Mouse (Mus musculus) Patski (cell line): ENCODE measurements around the gene Olfr1028. TPM values are rescaled to one million over a fixed set of nuclear protein-coding genes. Genes with fewer than 3 reads are reported as not detected.

ENCODE experiments used
- ATAC-seq: fragments of 100-300 bp; one replicate; pipeline ENCODE4 v1.8.0; 2021
- CTCF ChIA-PET: fragments of 350-600 bp; sonication (Branson Sonifier 250); formaldehyde crosslinking; loops from one replicate; lab custom pipeline; 2022; ENCODE audit warnings: inconsistent platforms; lab: Charles Lee
- POLR2A ChIA-PET: fragments of 350-600 bp; sonication (Branson Sonifier 250); formaldehyde crosslinking; loops from one replicate; lab custom pipeline; 2022; ENCODE audit warnings: antibody characterized with exemption, inconsistent platforms; lab: Charles Lee
- DNase-seq: peaks from one replicate; pipeline ENCODE4 v3.0.0-alpha.2; 2011; ENCODE audit warnings: low read depth, low spot score
- H3K27me3 ChIP-seq: fragments of 371-371 bp; one replicate; pipeline ENCODE4 v1.5.1; 2021
- CTCF ChIP-seq: fragments of 100-300 bp; IDR thresholded peaks from one replicate; pipeline ENCODE4 v1.5.1; 2021
- in situ Hi-C: fragments of 300-500 bp; cut with MboI; formaldehyde crosslinking; loops from 3 replicates; pipeline ENCODE4 v1.11.1; 2018; ENCODE audit warnings: low pct_unique_long_range_greater_than_20kb, mixed read lengths
- polyA plus RNA-seq: library from polyadenylated mRNA; unstranded; gene quantifications from one replicate; pipeline ENCODE4 v1.2.3, GENCODE M21; 2021

The Olfr1028 gene
- not detected for polyA plus RNA-seq

DNA sequence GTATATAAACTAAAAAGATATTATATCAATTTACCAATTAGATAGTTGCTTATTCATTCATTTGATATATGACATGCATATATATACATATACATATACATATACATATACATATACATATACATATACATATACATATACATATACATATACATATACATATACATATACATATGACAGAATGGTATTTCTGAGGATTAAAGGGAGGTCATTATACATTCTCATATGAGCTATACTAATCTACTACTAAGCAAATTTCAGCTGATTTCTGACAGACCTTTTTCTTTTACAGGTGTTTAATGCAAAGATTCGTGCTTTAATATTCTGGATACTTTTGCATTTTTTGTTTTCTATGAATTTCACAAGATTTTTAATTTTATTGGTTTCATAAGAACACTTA, at the start of gene Olfr1028:
Olfr1028 (plus strand) TSS at position 301 of the 400 bp plus-strand sequence.
- in situ Hi-C loops = no loop called here
- no peaks in the 10 kb centered on the region for H3K27me3 ChIP-seq
- TF ChIP-seq CTCF = no peak
- ATAC-seq (no peak), DNase-seq (no peak)
- CTCF ChIA-PET = no interaction called here
- POLR2A ChIA-PET = no interaction called here

DNA sequence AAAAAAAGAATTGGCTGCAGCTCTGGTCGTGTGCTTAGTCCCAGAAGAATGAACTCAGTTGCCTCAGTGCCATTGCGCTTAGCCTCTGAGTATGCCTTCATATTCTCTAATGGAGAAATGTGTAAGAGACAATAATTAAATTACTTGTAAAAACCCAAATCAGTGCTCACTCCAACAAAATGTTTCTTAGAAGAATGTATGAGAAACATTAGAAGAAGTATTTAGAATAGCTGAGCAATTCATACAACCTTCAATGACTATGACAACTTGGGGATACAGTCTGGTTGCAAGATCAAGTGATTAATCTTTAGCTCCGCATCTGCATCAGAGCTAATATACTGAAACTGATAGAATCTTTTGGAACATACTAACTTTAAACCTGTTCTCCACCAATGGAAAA, 45.3 kb upstream of the Olfr1028 start, which contains the start of gene Olfr1024:
Olfr1024 (minus strand) TSS at position 101 of the 400 bp plus-strand sequence.
- no peak for ATAC-seq
- in situ Hi-C loops = no loop called here
- no peak for TF ChIP-seq CTCF
- H3K27me3 ChIP-seq = no peaks in the 10 kb centered on the region
- ChIA-PET CTCF (no interaction called here), POLR2A (no interaction called here)
- DNase-seq = no peak

DNA sequence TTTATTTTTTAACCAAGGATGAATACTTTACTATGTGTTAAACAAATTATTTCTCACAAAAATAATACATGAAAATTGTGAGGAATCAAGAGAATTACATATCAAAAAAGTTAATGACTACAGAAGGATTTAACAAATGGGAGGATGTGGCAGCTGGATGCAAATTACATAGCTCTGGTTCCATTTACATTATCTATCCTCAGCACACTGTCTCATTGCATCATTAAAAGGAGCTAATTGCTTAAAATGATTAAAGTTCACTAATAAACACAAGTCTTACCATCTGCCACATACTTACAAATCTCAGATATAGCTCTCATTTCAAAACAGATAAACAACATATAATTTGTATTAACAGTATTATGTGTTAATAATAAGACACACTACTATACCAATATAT, 37.0 kb upstream of the Olfr1028 start:
- CTCF ChIA-PET = no interaction called here

DNA sequence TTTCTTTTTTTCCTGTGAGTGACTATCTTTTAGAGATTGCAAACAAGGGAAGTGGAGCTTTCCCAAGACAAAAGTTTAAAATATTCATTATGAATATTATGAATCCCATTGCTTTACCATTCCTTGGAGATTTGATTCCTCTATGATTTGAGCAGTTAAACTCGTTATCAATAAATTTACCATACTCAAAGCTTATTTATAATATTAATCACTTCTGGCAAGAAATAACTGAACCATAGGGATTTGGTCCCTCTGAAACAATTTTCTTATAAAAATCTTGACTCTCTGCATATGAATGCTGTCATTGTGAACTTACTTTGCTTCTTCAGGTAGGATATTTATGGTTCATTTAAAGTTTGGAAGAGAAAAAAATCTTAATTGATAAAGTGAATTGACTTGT, 35.3 kb upstream of the Olfr1028 start, which contains the start of gene Olfr1025-ps1:
Olfr1025-ps1 (plus strand) TSS at position 301 of the 400 bp plus-strand sequence.
- POLR2A ChIA-PET = no interaction called here
- DNase-seq = no peak
- no peaks in the 10 kb centered on the region for H3K27me3 ChIP-seq
- CTCF ChIA-PET = no interaction called here
- in situ Hi-C loops = no loop called here
- no peak for TF ChIP-seq CTCF
- ATAC-seq = no peak

More for the DNA sequence above, 37.0 kb upstream of the Olfr1028 start:
- no peak for TF ChIP-seq CTCF
- POLR2A ChIA-PET = no interaction called here
- ATAC-seq (no peak), DNase-seq (no peak)
- no peaks in the 10 kb centered on the region for H3K27me3 ChIP-seq
- in situ Hi-C loops = no loop called here

DNA sequence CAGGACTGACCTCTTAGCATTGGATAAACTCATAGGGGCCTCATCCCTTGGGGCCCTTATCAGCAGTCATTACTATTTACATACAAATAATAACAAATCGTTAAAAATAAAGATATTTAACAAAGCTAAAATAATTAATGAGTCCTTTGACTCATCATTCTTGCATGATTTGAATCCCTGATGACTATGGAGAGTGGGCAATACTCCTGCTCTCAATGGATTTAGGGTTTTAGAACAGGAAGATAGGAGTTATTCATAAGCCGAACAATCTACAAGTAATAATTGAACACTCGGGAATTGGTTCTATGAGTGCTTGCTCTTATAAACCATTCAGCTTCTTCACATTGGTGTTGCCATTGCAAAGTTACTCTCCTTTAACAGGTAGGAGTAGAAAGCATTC, 29.0 kb upstream of the Olfr1028 start, which contains the start of gene Olfr1026:
Olfr1026 (plus strand) TSS at position 301 of the 400 bp plus-strand sequence.
- CTCF ChIA-PET = no interaction called here

DNA sequence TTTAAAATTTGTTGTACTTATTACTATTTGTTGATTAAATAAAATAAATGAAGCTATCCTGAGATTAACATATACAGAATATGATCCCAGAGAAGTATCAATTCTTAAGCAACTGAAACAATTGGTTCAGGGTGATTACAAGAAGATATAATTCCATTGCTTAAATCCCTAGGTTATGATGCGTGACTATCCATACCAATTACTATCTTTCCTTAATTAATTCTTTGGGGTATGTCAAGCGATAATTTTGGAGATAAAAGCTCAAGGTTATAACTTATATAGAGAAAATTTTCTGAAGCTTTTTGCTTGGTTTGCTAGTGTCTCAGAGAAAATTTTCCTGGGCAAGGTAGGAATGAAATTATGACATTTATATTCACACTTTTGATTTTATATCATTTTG, 23.4 kb downstream of the Olfr1028 start, which contains the start of gene Olfr1029:
Olfr1029 (plus strand) TSS at position 301 of the 400 bp plus-strand sequence.
- CTCF ChIA-PET = no interaction called here
- in situ Hi-C loops = no loop called here

More for the DNA sequence above, 29.0 kb upstream of the Olfr1028 start, which contains the start of gene Olfr1026:
- in situ Hi-C loops = no loop called here
- no peak for TF ChIP-seq CTCF
- POLR2A ChIA-PET = no interaction called here
- no peaks in the 10 kb centered on the region for H3K27me3 ChIP-seq
- no peak for ATAC-seq
- DNase-seq = no peak

DNA sequence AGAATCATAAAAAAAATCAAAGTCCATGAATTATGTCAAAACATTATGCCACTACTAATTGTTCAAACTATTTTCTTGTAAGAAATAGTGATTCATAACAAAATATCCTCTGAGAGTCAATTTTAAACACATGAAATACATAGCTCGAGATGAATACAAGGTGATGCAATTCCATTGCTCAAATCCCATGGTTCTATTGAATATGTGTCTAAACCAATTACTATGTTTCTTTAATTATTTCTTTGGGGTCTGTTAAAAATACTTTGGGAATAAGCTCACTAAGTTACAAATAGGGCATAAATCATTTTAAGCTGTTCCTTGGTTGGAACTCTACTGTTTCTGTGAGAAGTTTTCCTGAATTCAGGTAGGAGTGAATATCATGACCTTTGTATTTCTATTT, 28.7 kb downstream of the Olfr1028 start, which contains the start of gene Olfr1030:
Olfr1030 (plus strand) TSS at position 301 of the 400 bp plus-strand sequence.
- DNase-seq = no peak
- in situ Hi-C loops = no loop called here
- no peak for ATAC-seq
- ChIA-PET POLR2A (no interaction called here), CTCF (no interaction called here)
- no peaks in the 10 kb centered on the region for H3K27me3 ChIP-seq
- TF ChIP-seq CTCF = no peak

More for the DNA sequence above, 23.4 kb downstream of the Olfr1028 start, which contains the start of gene Olfr1029:
- POLR2A ChIA-PET = no interaction called here
- TF ChIP-seq CTCF = no peak
- no peak for ATAC-seq
- DNase-seq = no peak
- H3K27me3 ChIP-seq = no peaks in the 10 kb centered on the region

DNA sequence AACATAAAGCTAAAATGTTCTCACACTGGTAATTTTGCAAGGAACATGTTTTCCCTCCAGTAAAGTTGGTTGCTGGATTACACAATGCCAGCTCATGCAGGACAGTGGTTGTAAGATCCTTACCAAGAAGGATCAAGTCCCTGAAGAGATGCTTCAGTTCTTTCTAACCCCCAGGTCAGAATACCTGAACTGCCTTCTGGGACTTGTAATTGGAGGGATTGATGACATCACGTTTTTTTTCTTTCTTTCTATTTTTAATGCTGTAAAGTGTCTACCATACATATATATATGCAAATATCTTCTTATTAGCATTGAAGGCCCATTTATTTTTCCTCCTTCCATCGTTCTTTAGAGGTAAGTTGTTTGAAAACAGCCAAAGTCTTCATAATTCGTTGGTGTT, 39.8 kb downstream of the Olfr1028 start, which contains the start of gene Olfr1031:
Olfr1031 (plus strand) TSS at position 301 of the 400 bp plus-strand sequence.
- CTCF ChIA-PET = no interaction called here
- ATAC-seq (no peak), DNase-seq (no peak)
- TF ChIP-seq CTCF = no peak
- POLR2A ChIA-PET = no interaction called here
- H3K27me3 ChIP-seq = no peaks in the 10 kb centered on the region
- in situ Hi-C loops = no loop called here

Other genes with a start within 250 kb of the Olfr1028 start
- gene Olfr1009, start 235.0 kb upstream of the Olfr1028 start, polyA plus RNA-seq = not detected
- gene Olfr1012, start 187.7 kb upstream of the Olfr1028 start, polyA plus RNA-seq = not detected
- gene Olfr1013, start 183.3 kb upstream of the Olfr1028 start, polyA plus RNA-seq = not detected
- not detected for gene Olfr1014, start 177.7 kb upstream of the Olfr1028 start, polyA plus RNA-seq
- gene Olfr1015, start 168.4 kb upstream of the Olfr1028 start, polyA plus RNA-seq = not detected
- not detected for gene Olfr1016, start 147.9 kb upstream of the Olfr1028 start, polyA plus RNA-seq
- gene Olfr1018, start 132.0 kb upstream of the Olfr1028 start, polyA plus RNA-seq = not detected
- not detected for gene Olfr1019, start 105.0 kb upstream of the Olfr1028 start, polyA plus RNA-seq
- not detected for gene Olfr1020, start 103.4 kb upstream of the Olfr1028 start, polyA plus RNA-seq
- gene Olfr1022, start 81.8 kb upstream of the Olfr1028 start, polyA plus RNA-seq = not detected
- not detected for gene Olfr1023, start 64.8 kb upstream of the Olfr1028 start, polyA plus RNA-seq
- gene Olfr1024, start 45.4 kb upstream of the Olfr1028 start, polyA plus RNA-seq = not detected
- not detected for gene Olfr1025-ps1, start 35.2 kb upstream of the Olfr1028 start, polyA plus RNA-seq
- not detected for gene Olfr1026, start 28.9 kb upstream of the Olfr1028 start, polyA plus RNA-seq
- gene Olfr1029, start 23.5 kb downstream of the Olfr1028 start, polyA plus RNA-seq = not detected
- gene Olfr1030, start 28.8 kb downstream of the Olfr1028 start, polyA plus RNA-seq = not detected
- gene Olfr1031, start 39.9 kb downstream of the Olfr1028 start, polyA plus RNA-seq = not detected
- not detected for gene Olfr1032, start 55.1 kb downstream of the Olfr1028 start, polyA plus RNA-seq
- gene Olfr1033, start 70.2 kb downstream of the Olfr1028 start, polyA plus RNA-seq = not detected
- gene Olfr1034, start 95.4 kb downstream of the Olfr1028 start, polyA plus RNA-seq = not detected
- gene Olfr1036, start 123.6 kb downstream of the Olfr1028 start, polyA plus RNA-seq = not detected
- gene Olfr1037, start 136.9 kb downstream of the Olfr1028 start, polyA plus RNA-seq = not detected
- gene Olfr1039, start 185.5 kb downstream of the Olfr1028 start, polyA plus RNA-seq = not detected
- gene Olfr1040, start 196.3 kb downstream of the Olfr1028 start, polyA plus RNA-seq = not detected
- gene Olfr1042, start 211.4 kb downstream of the Olfr1028 start, polyA plus RNA-seq = not detected
- not detected for gene Olfr1043, start 217.1 kb downstream of the Olfr1028 start, polyA plus RNA-seq
- gene Olfr1044, start 227.4 kb downstream of the Olfr1028 start, polyA plus RNA-seq = not detected
- not detected for gene Olfr52, start 235.2 kb downstream of the Olfr1028 start, polyA plus RNA-seq